Mouse (Mus musculus) inflammation-experienced regulatory T-cells, adult 6 months (primary cell): ENCODE results near the gene Col28a1. TPM values are rescaled to one million over a fixed set of nuclear protein-coding genes. Genes with fewer than 3 reads are reported as not detected.
"Not testable (repeated sequence)": the region's sequence is repeated elsewhere in the genome, so short reads cannot be mapped to it uniquely, and the experiment has no call there.

Experiments
- ATAC-seq: one replicate; pipeline ENCODE4 v1.8.0; 2017
- polyA plus RNA-seq, 3 experiments: library from polyadenylated mRNA; unstranded; fragments of 100-300 nt; shearing (Covaris generic); gene quantifications; one replicate each; pipeline ENCODE4 v1.2.1; 2017

Gene Col28a1
- polyA plus RNA-seq, 3 experiments from 2014 or later = not detected

DNA sequence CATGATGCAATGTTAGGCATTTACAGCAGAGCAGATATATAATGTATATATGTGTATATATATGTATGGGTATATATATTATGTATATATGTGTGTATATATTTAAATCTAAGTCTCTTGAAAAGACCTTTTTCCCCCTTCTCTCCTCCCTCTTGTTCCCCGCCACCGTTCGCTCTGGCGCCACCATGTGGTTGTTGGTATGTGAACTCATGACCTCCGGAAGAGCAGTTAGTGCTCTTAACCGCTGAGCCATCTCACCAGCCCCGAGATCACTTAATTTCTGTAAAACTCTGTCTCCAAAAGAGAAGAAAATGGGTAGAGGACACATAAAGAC lies 208.8 kb downstream of the Col28a1 start:
- ATAC-seq = peak; percentile 46

DNA sequence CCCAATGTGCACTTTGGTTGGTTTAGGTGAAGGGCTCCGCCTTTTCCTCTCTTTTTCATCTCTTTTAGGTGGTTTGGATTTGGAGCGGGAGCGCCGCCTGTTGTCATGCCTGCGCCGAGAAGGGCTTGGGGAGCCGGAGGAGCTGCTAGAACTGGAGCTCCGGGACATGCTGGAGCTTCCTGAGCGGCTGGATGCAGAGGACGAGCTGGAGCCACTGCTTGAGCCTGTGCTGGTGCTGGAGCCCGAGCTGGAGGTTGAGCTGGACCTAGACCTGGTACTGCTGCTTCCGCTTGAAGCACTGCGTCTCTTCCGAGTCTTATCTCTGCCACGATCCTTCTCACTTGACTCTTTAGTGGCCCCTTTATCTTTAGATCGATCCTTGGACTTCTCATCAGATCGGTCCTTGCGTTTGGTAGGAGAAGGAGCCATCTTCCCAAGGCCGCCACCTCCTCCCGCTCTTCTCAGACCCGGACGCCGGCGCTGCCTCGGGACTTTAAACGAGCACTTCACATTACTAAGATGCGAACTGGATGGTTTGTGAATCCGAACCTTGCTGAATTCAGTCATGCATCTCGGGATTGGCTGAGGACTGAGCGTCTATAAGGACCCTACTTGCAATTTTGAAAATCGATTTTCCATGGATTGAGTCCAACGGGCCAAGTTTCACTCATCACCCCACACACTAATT lies 209.3 kb downstream of the Col28a1 start:
- ATAC-seq = not testable (repeated sequence)

DNA sequence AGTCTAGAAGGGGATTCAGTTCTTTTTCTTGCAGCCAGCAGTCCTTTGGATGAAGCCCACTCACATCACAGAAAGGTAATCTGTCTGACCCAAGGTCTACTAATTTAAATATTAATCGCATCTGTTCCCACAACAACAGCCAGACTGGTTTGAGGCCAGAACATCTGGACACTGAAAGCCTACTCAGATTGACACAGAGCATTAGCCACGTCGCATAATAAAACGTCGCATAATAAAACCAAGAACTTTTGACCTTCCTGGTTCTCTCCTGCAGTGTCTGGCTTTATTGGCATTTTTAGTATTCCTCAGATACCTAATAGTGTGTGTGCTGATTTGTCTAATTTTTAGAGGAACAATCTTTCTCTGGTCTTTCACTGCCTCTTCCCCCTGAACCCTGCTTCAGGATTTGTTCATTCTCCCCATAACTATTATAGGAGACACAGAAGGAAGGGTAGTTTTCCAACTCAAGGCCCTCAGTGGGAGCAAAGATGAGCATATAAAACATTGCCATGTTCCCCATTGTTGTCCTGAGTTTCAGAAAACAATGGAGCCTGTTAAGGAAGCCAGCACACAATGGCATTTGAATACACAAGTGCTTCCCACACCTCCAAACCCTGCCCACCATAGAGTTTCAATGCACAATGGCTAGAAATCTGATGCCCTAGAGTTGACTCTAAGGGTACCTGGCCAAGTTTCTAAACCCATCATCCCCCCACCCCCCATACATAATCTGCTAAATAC lies 221.2 kb downstream of the Col28a1 start:
- no peak for ATAC-seq

DNA sequence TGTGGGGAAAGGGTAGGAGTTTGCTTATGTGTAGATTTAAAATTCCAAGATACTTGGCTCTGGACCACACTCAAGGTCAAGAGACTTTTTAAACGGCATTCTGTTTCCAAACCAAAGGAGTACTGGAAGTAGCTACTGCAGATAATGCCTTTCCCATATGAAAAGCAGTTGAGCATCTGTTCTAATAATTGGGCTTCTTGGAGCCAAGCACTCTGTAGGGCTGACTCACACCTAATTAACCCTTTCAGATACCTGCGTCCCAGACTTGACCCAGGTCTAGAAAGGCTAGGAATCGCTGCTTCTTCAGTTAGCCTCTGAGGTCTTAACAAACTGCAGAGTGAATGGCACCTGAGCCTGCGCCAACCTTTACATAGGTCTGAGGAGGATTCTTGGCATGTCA lies 223.0 kb downstream of the Col28a1 start:
- no peak for ATAC-seq

DNA sequence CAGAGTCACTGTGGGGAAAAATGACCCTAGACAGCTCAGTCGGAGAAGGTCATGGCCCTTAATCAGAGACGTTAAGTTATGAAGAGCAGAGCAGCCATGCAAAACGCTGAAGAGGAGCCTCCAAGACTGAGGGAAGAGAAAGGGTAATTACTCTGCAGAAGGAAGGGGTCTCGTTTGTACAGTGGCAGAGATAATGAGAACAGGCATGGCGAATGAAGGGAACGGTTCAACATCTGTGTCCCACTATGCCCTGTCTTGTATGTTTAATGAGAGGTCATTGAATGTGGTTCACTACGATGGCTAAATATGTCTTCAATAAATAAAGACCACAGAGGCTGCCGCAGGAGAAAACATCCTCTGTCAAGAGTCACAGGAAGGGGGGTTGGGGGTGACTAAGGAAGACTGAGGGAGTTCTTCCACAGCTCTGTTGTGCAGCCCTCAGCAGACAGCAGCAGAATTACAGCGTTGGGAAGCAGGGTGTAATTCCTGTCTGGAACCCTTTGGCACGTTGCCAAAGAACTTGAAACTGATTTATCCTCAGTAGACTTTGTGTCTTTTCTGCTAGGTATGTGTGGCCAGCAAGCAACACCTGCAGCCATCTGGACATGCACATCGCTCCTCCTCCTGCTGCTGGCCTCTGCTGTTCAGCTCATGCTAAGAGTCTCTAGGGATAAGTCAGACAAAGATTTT lies 226.4 kb downstream of the Col28a1 start:
- ATAC-seq = no peak

DNA sequence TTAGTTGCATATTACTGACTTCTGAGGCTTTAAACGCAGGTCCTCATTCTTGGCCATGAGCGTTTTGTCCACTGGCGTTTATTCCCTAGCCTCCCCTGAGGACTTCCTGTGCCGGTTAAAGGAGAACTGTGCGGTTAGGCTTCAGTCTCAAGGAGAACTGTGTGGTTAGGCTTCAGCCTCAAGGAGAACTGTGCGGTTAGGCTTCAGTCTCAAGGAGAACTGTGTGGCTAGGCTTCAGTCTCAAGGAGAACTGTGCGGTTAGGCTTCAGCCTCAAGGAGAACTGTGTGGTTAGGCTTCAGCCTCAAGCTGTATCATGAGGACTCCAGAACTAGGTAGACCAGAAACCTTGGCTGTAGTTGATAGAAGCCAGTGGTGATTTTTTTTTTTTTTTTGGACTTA lies 229.7 kb downstream of the Col28a1 start:
- ATAC-seq = no peak

DNA sequence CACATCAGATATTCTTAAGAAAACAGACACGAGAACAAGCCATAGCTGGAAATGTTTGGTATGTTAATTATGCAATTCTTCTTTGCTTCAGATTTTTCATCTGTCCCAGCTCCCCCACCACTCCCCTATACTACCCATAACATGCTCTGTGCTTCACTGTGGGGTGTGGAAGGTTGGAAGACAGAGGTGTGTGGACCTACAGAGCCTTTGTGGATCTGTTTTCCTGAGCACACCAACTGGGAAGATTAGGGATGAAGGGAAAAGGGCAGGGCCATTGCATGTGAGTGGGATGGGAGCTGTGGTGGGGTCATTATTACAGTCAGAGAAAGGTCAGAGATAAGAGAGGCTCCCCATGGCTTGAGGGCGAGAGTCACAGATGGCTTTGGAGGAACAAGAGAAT lies 240.2 kb downstream of the Col28a1 start:
- ATAC-seq = no peak

DNA sequence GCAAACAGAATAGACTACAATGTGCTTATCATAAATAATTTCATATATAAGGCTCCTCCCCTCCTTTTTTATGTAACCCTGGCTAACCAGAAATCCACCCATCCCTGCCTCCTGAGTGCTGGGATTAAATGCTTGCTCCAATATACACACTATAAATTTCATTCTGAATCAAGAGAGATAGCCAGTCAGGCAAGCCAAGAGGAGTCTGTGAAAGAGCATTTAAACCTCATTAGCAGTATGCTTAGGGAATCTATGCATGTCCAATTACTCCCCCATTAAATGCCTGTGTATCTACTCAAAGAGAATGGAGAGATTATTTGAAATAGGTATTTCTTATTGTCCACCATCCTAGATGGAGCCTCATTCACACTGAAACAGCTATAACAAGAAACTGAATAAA lies 240.6 kb downstream of the Col28a1 start:
- no peak for ATAC-seq

Other genes starting within 250 kb of the Col28a1 start
- 10 to 100 TPM; 10.2 to 16.6 (median 10.8) TPM for gene Mios, start 16.6 kb upstream of the Col28a1 start, polyA plus RNA-seq
- gene Rpa3, start 66.6 kb upstream of the Col28a1 start, polyA plus RNA-seq = 100 to 1,000 TPM in 1 of 3 experiments, 10 to 100 TPM in 2; 69.5 to 141 (median 72.2) TPM
- 10 to 100 TPM in 1 of 3 experiments, 1 to 10 TPM in 2; 9.2 to 21.0 (median 9.5) TPM for gene Umad1, start 66.7 kb upstream of the Col28a1 start, polyA plus RNA-seq
- gene Gm45062, start 66.8 kb upstream of the Col28a1 start, polyA plus RNA-seq = 10 to 100 TPM; 42.7 to 55.6 (median 46.5) TPM